Mouse (Mus musculus) regulatory T cell (primary cell): ENCODE data around the gene Cd81.

Source experiments
- in situ Hi-C: fragments of 300-600 bp; cut with MboI, MseI; formaldehyde crosslinking; loops from one replicate; pipeline ENCODE4 v1.15.1; 2025; ENCODE audit warnings: high pct_unique_total_duplicates

Cd81 gene

DNA sequence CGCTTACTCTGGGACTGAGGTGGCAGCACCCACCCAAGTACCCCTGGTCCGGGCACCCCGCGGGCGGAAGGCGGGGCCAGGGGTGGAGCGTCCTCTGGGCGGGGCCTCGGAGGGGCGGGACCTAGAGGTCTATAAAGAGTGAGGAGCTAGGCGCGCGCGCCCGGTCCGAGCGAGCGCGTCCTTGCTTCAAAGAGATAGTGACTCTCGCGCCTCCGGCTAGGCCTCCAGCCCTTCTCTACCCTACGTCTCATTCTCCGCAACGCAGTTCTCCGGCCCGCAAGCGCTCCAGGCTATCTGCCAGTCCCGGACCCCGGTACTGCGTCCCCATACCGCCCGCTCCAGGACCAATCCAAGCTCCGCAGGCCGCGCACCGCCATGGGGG, at the start of gene Cd81:
Cd81 (plus strand) TSS at position 114 of the 382 bp plus-strand sequence.
- in situ Hi-C loops = loop anchor here (5.0 kb wide), 1 partner anchor 45 kb away; the partner anchor contains the start of gene Tspan32

DNA sequence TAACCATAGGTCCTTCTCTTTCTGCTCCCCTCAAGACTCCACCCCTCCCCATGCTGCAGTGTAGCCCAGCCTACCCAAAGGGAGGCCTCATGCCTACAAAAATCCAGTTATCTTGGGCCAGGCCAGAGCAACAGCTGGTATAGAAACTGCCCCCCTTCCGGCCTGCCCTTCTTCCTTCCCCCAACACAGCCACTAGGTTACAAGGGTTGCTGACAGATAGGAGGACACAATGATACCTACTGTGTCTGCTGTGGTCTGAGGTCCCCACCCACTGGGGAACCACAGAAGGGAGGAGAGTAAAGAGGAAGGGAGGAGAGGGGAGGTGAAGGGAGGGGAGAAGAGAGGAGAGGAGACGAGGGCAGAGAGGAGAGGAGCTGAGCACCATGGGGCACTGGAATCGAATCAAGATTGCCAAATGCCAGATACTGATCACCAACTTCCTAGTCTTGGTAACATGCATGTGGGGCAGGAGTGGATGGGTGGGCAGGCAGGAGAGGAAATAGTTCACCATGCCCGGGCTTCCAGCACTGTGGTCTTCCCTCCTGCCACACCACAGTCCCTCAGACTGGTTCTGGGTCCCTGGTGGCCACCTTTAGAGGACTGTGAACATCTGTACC, 47.7 kb upstream of the Cd81 start, which contains the start of gene Tspan32:
Tspan32 (plus strand) TSS at position 320 of the 617 bp plus-strand sequence.
- in situ Hi-C loops = loop anchor here (5.0 kb wide), 2 partner anchors 47 to 468 kb away; partner anchors contain the start of gene Cd81

DNA sequence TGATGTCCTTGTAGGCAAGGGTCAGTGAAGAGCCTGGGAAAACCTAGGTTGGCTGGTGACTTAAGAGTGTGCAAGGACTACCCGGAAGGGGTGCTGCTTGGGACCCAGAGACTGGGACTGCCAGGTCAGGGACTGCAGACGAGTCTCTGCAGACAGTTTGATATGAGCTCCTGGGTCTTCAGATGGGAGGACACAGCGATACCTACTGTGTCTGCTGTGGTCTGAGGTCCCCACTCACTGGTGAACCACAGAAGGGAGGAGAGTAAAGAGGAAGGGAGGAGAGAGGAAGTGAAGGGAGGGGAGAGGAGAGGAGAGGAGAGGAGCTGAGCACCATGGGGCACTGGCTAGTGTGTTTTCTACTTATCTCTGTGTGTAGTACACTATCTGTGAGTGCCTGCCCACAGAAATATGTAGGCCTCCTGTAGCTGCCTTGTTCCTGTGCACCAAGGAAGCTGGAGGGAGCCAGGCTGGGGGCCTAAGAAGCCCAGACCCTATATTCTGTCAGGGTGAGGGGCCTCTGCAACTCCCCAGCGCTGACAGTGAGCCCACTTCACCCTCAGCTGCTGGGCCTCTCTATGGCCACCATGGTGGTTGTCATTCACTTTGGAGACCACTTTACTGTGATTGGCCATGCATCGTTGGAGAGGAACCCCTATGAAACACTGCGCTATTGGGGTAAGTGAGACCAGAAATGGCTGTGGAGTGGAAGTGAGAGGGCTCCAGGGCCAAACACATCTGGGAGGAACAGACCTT, 47.0 kb upstream of the Cd81 start:
- in situ Hi-C loops = loop anchor here (5.0 kb wide), 1 partner anchor 47 kb away; the partner anchor contains the start of gene Cd81

DNA sequence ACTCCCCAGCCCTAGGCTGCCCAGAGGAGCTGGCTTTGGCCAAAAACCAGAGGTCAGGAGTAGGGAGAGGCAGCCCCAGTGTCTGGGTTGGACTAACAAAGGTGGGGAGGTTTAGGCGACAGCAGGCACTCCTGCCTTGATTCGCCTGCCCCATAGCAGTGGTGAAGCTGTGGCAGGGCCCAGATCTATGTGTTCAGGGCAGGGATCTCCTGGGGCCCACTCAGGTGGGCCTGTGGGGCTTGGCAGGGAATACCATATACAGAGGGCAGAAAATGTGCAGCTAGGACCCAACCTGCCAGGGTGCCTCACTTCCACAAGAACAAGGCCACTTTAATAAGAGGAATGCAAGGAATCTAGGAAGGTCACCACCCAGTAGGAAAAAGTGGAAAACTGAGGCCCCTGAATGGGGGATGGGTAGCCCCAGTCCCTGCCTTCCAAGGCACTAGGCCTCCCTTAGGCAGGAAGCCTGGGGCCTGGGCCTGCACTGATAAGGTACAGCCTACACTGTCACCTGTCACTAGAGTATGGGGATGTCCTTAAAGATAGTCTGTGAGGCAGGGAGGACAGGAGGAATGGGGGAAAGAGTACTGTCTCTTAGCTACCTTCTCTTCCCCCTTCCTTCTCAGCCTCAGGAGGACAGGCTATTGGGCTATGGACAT, 46.3 kb upstream of the Cd81 start:
- in situ Hi-C loops = loop anchor here (5.0 kb wide), 1 partner anchor 46 kb away; the partner anchor contains the start of gene Cd81

DNA sequence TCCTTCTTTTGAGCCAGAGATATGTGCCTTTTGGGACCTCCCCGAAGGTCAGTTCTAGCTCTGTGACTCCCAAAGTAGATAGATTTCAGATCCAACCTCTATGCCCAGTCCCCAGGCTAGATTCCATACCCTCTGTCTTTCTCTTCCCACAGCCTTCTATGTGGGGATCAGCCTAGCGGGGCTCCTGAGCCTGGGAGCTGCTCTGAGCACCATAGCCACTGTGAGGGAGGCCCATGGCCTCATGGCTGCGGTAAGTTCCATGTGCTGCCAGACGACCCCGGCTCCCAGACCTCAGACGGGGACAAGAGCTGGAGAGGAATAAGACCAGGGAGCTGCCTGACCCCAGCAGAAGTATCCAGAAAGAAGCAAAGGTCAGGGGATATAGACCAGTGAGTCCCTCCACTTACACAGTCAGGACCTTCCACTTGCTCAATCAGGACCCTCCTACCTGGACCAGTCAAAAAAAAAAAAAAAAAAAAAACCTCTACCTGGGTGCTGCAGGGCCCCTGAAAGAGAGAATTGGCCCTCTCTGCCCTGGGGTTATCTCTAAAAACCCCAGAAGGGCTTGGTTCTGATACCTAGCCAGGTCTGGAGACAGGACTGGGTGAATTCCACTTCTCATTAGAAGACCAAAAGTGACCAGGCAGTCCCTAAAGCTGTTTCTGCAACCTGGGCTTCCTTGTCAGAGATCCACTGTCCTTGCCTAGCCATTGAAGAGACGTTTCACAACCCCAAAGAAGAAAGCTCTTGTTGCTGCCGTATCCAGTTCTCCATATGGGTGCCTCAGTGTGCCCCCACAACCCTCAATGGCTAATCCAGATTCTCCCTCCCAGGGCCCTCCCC, 45.6 kb upstream of the Cd81 start:
- in situ Hi-C loops = loop anchor here (5.0 kb wide), 1 partner anchor 45 kb away; the partner anchor contains the start of gene Cd81

DNA sequence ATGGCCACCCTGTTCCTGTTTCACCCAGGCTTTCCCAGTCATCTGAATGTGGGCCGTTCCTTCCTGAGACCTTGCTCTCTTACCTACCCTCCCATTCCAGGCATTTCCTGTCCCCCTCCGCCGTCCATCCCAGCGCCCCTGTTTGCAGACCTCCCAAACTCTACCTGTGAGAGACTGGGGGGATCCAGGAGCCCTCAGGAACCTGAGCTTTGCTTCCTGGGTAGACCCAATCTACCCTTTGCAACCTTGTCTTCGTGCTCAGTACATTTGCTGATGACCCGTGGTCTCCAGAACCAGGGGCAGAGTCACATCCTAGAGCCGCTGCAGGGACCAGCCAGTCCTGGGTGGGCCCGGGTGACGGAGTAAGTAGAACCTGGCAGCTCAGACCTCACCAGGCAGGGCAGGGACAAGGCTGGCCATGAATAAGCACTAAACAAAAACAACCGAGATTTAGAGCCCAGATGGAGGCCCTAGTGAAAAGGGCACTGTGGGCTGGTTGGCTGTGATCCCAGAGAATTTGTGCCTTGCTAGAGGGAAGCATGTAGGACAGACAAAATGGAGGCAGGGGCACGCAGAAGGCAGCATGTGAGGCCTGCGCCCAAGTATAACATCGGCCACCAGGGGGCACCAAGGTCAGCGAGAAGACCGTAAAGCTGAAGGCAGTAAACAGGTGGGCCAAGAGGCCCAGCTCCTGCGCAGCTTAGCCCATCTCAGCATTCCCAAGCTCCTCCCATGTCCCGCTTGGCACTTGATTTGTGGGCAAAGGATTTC, 44.8 kb upstream of the Cd81 start:
- in situ Hi-C loops = loop anchor here (5.0 kb wide), 1 partner anchor 45 kb away; the partner anchor contains the start of gene Cd81

DNA sequence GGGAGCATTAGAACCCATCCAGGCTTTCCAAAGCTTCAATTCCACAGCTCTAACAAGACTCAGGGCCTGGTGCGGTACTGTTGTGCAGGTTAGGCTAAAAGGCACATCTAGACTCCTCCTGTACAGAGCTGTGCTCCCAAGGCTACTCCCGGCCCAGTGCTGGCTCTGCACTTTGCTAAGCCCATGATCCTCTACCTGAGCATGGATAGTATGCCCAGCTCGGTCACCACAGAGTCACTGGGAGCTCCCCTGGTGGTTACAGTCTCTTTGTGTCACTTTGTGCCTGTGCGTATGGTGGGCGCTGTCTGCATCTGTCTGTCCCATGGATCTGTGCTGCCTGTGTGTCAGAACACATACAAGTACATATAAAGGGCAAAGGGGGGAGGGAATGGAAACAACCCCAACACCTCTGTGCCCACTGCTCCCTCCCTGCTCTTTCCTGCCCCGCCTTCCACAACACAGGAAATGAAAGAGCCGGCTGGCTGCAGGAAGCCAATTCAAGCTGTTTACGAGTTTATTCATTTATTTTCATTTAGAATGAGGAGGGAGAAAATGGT, 44.1 kb upstream of the Cd81 start:
- in situ Hi-C loops = loop anchor here (5.0 kb wide), 1 partner anchor 44 kb away; the partner anchor contains the start of gene Cd81

DNA sequence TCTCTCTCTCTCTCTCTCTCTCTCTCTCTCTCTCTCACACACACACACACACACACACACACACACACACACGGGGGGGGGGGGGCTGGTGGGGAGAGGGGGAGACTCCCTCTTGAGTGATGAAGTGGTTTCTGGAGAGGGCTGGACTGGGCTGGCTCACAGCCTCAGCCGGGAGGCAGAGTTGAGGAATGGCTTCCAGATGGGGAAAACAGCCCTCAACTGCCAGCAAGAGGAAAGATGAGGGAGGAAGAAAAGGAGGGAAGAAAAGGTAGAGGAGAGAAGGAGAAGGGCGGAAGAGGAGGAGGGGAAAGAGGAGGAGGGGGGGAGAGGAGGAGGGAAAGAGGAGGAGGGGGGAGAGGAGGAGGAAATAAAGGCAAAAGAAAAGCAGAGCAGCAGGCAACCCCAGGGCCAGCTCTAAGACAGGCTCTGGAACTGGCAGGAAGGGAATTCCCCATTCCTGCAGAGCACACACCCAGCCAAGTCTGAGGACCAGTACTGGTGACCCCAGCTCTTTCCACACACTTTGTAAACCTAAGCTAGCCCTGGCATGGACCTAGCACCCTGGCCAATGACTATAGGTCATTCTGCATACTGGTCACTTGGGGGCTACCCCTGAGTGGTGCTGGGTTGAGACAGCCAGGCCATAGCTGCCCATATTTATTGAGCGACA, 43.4 kb upstream of the Cd81 start:
- in situ Hi-C loops = loop anchor here (5.0 kb wide), 1 partner anchor 43 kb away; the partner anchor contains the start of gene Cd81

DNA sequence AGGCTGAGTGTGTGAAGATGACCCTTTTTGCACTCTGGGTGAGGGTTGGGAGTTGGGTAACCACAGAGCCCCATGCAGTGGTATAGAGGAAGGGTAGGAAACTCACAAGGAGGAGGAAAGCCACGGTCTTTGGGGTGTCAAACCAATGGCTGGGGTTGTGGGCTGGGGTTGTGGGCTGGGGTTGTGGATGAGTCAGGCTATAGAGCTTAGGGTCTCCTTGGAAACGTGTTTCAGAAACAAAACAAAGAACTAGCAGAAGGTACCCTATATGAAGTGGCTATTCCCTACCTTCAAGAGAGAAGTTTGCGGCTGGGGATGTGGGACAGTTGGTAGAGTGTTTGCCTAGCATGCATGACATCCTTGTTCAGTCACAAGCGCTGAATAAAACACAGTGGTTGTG, 42.5 kb upstream of the Cd81 start:
- in situ Hi-C loops = loop anchor here (5.0 kb wide), 1 partner anchor 42 kb away; the partner anchor contains the start of gene Cd81

DNA sequence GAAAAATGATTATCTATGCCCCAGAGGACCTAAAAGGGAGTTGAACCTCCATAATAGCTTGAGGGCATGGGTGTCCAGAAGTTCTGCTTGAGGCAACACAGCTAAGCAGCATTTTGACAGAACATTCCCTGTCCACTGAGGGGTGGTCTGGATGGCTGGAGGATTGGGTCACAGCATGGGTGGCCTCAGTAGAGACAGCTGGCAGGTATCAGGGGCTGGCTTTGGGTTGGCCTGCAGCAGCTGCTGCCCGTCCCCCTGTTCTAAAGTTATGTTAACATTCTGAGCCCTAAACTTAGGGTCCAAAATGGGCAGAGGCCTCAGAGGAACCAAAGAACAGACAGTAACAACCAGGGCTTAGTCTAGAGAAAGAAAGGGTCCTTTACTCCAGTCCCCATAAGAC, 41.3 kb upstream of the Cd81 start:
- in situ Hi-C loops = no loop called here

DNA sequence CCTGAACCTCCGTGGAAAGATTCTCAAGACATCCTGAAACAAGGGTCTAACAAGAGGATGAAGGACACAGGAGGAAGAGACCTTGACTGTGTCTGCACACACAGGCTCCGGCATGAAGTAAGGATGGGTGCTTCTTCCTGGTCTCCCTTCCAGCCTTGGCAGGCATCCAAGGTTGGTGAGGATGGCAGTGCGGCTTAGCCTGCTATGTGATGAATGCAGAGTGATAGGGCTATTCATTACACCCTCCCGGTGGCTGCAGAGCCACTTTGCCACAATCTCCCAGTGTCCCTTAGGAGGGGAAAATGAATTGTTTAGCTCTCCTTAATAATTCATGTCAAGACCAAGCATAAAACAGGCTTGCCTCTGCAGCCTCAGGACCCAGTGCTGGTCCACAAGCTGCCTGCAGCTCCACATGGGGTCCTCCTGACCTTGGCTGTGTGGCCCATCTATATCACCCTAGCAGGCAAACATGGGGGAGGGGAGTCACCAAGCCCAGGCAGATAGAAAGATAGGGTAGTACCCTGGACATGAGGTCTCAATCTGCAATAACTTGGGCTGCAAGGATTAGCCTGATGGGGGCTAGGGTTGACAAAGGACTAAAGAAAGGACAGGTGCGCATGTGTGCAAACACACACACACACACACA, 40.2 kb upstream of the Cd81 start:
- in situ Hi-C loops = no loop called here

DNA sequence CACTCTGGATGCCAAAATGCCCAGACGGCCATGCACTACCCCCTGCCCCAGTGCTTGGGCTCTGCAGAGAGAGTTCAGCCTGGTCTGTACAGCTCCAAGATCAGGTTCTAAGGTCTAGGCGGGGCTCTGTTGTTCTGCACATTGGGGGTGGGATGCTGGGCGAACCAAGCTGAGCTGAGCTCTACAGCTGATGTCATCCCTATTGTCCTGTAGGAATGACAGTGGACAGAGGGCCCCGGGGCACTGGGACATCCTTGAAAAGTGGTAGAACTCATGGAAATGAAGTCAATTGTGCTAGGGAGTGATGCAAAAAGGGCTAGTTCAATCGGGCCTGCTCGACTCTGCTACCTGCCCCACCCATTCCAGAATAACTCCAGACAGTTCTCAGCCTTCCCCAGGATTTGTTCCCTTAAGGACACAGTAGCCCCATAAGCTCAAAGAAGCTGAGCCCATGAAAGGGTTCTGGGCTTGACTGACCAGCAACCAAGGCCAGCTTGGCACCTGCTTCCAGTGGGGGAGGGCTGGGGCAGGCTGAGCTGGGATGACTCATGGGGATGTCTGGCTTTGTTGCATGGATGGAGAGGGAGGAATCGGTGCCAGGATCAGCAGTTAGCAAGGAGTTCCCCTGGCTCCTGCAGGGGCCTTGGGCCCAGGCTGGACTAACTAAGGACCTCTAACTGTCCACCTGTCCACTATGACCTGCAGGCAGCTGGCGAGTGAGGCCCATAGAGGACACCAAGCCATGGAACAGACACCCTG, 38.9 kb upstream of the Cd81 start:
- in situ Hi-C loops = no loop called here

DNA sequence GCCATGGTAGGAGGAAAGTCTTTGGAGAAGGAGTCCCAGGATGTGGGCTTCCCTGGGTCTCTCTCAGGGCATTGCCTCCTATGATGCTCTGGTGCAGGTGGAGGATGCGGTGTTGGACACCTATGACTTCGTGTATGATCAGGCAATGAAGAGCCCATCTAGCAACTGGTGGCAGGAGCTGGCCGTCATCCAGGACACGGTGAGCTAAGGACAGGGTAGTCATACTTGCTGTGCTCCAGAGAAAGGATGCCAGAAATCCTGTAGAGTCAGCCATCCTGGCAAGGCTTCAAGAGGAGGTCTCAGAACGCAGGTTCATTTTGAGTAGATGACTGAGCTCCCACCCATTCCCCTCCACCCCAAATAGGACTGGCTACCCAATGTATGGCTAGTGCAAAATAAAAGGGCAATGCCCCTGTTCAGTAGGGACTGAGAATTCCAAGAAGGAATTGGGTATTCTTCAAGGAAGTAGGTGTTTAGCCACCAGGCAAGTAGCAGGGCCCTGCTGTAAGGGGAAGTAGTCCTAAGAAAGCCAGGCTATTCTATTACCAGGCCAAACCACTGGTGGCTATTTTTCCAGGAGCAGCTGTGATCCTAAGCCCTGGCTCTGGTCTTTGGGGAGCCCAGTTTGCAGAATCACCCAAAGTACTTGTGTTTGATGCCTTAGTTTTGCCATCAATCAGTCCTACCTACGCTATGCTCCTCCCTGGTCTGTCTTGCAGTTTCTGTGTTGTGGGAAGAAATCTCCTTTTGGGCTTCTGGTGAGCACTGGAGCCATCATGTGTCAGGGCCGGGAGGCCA, 37.5 kb upstream of the Cd81 start:
- in situ Hi-C loops = no loop called here

DNA sequence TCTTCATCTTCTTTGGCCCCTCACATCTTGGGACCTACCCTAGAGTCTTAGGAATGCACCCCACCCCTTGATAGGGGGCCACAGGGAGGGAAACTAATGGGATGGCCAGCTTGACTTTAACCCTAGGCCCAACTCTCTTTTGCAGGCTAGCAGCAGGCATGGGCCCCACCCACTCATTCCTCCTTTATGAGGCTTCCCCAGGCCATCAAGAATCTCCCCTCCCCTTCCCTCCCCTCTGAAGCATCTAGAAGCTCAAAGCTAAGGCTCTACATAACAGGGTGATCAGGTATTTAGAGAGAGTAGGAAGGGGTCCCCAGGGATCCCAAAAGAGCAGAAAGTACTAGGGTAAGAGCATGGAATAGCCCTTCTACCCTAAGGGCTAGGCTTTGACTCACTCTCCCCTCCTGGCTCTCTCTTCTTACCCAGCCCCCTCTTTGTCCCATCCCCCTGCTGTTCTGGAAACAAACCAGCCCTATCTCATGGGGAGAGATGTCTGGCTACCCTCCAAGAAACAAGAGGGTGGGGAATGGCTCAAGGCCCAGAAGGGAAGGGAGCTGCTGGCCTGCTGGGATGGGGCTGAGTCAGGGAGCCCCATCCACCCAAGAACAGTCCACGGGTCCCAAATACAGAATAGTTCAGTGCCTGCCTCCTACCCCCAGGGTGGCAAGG, 36.6 kb upstream of the Cd81 start:
- in situ Hi-C loops = no loop called here

DNA sequence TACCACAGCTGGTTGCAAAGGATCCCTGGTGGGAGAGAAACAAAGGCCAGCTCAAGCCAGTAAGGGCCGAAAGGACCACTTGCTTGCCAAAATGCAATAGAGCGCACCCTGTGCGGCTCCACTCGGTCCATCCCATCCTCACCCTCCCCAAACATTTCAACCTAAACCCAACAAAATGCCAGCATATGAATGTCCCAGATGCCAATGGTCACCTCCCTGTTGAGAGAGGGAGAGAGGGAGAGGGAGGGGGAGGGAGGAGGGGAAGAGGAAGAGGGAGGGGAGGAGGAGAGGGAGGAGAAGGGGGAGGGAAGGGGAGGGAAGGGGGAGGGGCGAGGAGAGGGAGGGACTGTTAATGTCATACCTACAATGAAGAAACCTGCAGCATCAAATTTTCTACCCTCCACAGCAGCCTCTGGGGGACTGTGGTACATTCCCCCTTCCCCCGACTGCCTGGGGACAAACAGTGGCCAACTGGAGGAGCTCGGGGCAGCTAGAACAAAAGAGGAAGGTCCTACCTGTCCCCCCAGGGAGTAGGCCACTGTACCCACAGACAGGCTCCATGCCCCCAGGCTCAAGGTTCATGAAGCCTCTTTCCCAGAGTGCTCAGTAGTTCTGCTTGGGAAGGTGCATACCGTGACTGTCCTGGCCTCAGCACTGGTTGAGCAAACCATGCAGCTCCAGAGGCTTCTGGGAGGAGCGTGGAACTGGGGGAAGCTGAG, 36.0 kb upstream of the Cd81 start:
- in situ Hi-C loops = no loop called here

DNA sequence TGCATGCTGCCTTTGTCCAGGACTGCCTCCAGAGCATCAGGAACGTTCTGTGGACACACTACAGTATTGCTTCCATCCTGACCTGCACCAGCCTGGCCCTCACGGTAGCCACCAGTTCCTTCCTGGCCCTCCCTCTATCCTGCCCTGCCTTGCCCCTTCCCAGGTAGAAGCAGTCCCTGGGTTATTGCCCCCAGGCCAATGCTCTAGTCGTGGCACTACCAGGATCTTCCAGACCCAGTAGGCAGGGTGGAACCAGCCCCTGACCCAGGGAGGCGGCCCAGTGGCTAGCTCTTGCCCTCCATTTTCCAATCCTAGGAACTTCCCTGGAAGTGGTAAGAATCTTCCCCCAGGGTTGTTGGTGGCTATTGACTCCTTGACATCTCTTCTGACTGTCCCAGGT, 35.4 kb upstream of the Cd81 start:
- in situ Hi-C loops = no loop called here
